Mouse (Mus musculus) ES-E14 (cell line): ENCODE measurements at regions not wholly inside any gene's neighbourhood (a gene's known extent, or its start where the extent isn't known, plus 50 kb on each side); places are given as distances from the start of the nearest gene placed in this dataset.

Source experiments
- DNase-seq: peaks from one replicate; pipeline ENCODE4 v3.0.0-alpha.2; 2013; ENCODE audit warnings: low read depth, low spot score
- H3K27ac ChIP-seq: 2 replicates; pipeline ENCODE4 v1.5.1; 2012; ENCODE audit warnings: low read depth, mild to moderate bottlenecking, low read length, moderate library complexity, mixed read lengths; ENCODE audit not compliant: poor library complexity, insufficient read depth, severe bottlenecking
- H3K36me3 ChIP-seq: 2 replicates; pipeline ENCODE4 v1.6.1; 2012; ENCODE audit warnings: mild to moderate bottlenecking, low read length, moderate library complexity, mixed read lengths; ENCODE audit not compliant: control insufficient read depth, poor library complexity, insufficient read depth, severe bottlenecking
- H3K4me1 ChIP-seq, 2 experiments: fragments of 150-350 bp in 1 of 2; sonication (generic) in 1 of 2; 2 replicates each; pipeline ENCODE4 v1.6.1; 2012; ENCODE audit warnings: low read length in 2 of 2, mild to moderate bottlenecking in 1 of 2, mixed read lengths in 1 of 2; ENCODE audit not compliant: control insufficient read depth in 2 of 2, insufficient read depth in 2 of 2, poor library complexity in 1 of 2
- H3K4me3 ChIP-seq, 2 experiments: fragments of 150-350 bp in 1 of 2; sonication (generic) in 1 of 2; 2 replicates each; pipeline ENCODE4 v1.5.1; 2012; ENCODE audit warnings: low read length in 2 of 2, low read depth in 1 of 2, mild to moderate bottlenecking in 1 of 2, mixed read lengths in 1 of 2; ENCODE audit not compliant: insufficient read depth in 1 of 2, poor library complexity in 1 of 2, severe bottlenecking in 1 of 2
- H3K9ac ChIP-seq: 2 replicates; pipeline ENCODE4 v1.6.1; 2012; ENCODE audit warnings: low read depth, mild to moderate bottlenecking, low read length, mixed read lengths; ENCODE audit not compliant: poor library complexity, insufficient read depth, severe bottlenecking
- H3K9me3 ChIP-seq: fragments of 150-350 bp; sonication (generic); 2 replicates; pipeline ENCODE4 v1.6.1; 2012; ENCODE audit warnings: low read depth, mild to moderate bottlenecking, low read length; ENCODE audit not compliant: control insufficient read depth, insufficient read depth
- CHD2 ChIP-seq: IDR thresholded peaks from 2 replicates; pipeline ENCODE4 v1.6.1; 2014; ENCODE audit warnings: mild to moderate bottlenecking, low read depth, low read length, inconsistent platforms
- HCFC1 ChIP-seq: IDR thresholded peaks from 2 replicates; pipeline ENCODE4 v1.6.1; 2012; ENCODE audit warnings: low read length, inconsistent platforms, borderline replicate concordance; ENCODE audit not compliant: insufficient read depth
- MAFK ChIP-seq: IDR thresholded peaks from 2 replicates; pipeline ENCODE4 v1.6.1; 2014; ENCODE audit warnings: mild to moderate bottlenecking, low read depth, low read length, inconsistent platforms; ENCODE audit not compliant: insufficient read depth
- ZC3H11A ChIP-seq: IDR thresholded peaks from 2 replicates; pipeline ENCODE4 v1.6.1; 2012; ENCODE audit warnings: low read depth, mild to moderate bottlenecking, inconsistent platforms, low read length, borderline replicate concordance
- ZNF384 ChIP-seq: IDR thresholded peaks from 2 replicates; pipeline ENCODE4 v1.6.1; 2012; ENCODE audit warnings: low read depth, low read length, inconsistent platforms
- in situ Hi-C, 2 experiments: fragments of 600-800 bp; cut with MboI; formaldehyde crosslinking; loops; one replicate each; pipeline ENCODE4 v1.15.1; 2025; ENCODE audit warnings: low sequenced_read_pairs in 2 of 2, inconsistent platforms in 1 of 2; ENCODE audit not compliant: unreplicated experiment in 2 of 2

DNA sequence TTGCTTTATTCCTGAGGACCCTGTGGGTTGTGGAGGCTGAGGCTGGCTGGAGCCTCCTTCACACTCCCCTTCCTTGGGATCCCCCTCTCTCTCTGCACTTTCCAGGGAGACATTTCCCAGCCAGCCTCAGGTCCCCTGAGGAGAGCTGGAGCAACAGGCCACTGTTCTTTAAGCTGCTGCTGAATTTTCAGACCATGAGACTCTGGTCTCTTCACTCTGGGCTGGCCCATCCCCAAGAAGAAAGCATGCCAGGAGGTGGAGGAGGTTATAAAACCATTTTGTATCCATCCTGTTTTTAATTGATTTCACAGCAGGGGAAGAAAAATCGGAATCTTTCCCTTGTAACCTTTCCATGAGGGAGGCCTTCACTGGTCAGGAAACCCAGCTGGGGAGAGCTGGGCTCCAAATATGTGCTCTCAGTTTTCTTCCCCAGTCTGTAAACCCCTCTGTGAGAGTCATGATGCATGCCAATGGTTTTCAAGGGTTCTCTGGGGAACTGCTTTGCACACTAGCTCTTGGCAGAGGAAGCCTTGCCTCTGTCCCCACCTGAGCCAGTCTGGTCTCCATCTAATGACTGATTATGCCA, 122.6 kb downstream of the Mtx3 start:
- no peaks in the 10 kb centered on the region for H3K4me1 ChIP-seq
- H3K36me3 ChIP-seq = no peaks in the 10 kb centered on the region
- H3K9me3 ChIP-seq = no peaks in the 10 kb centered on the region
- in situ Hi-C loops = no loop called here
- H3K4me3 ChIP-seq = no peak overlapping the region
- no peak overlapping the region for H3K9ac ChIP-seq
- no peak for TF ChIP-seq ZC3H11A
- TF ChIP-seq MAFK = no peak
- no peak for TF ChIP-seq HCFC1
- TF ChIP-seq ZNF384 = no peak
- no peak for TF ChIP-seq CHD2
- no peak overlapping the region for H3K27ac ChIP-seq
- no peak for DNase-seq

DNA sequence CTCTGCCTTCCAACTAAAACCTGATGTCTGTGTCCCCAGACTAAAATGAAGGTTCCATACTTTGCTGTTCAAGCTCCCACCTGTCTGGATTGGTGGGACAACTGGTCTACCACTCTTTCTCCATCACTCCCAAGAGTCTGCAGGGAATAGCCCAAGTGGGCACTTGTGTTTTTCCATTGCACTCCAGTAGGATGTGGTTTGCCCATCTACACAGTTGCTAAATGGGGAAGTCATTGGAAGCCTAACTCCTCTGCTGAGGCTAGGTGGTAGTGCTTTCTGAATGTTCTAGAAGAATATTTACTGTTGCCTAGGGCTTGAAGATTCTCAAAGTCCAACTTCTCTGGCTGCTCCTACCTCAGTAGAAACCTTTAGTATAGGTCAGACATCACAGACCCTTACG, 125.0 kb downstream of the Mtx3 start:
- Histone ChIP-seq H3K4me1 (no peaks in the 10 kb centered on the region), H3K9me3 (no peaks in the 10 kb centered on the region), H3K9ac (no peak overlapping the region), H3K4me3 (no peak overlapping the region), H3K27ac (no peak overlapping the region), H3K36me3 (no peaks in the 10 kb centered on the region)
- DNase-seq = no peak
- TF ChIP-seq MAFK = no peak
- TF ChIP-seq ZNF384 = no peak
- no peak for TF ChIP-seq ZC3H11A
- no peak for TF ChIP-seq CHD2
- TF ChIP-seq HCFC1 = no peak
- in situ Hi-C loops = no loop called here

DNA sequence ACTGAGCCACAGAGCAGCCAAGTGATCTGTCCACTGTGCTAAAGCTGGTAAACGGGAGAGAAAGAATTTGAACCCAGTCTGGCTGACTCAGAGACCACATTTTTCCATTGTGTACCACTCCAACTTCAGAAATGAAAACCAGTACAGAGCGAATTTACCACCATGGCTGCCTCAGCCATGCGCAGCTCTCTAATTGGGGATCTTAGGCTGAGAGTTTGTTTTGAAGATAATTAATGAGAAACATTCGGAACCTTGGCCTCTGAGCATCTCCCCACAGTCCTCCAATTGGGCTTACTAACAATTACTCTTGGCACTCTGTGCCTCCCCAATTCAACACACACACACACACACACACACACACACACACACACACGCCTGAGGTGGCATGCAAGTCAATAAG, 128.3 kb downstream of the Mtx3 start:
- Histone ChIP-seq H3K36me3 (no peaks in the 10 kb centered on the region), H3K9me3 (no peaks in the 10 kb centered on the region), H3K27ac (no peak overlapping the region), H3K9ac (no peak overlapping the region), H3K4me3 (no peak overlapping the region), H3K4me1 (no peaks in the 10 kb centered on the region)
- in situ Hi-C loops = no loop called here
- DNase-seq = no peak
- TF ChIP-seq CHD2 = no peak
- no peak for TF ChIP-seq MAFK
- TF ChIP-seq ZC3H11A = no peak
- no peak for TF ChIP-seq ZNF384
- no peak for TF ChIP-seq HCFC1

DNA sequence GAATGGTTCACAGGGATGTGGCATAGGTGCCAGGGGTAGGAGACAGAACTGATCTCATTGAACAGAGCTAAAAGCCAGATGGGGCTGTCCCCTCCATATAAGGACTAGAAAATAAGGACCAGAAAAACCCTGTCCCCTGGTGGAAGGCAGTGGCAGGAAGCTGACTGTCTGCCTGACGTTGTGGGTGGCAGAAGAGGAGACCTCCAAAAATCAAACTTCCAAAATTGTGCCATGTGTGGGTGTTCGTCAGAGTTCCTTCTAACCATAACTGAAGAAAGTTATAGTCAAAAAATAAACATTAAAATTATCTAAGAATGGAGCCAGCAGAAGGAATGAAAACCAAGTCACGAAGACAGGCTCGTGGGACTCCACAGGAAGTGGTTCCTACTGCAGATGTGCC, 129.2 kb downstream of the Mtx3 start:
- Histone ChIP-seq H3K27ac (no peak overlapping the region), H3K4me1 (no peaks in the 10 kb centered on the region), H3K9me3 (no peaks in the 10 kb centered on the region), H3K36me3 (no peaks in the 10 kb centered on the region), H3K4me3 (no peak overlapping the region), H3K9ac (no peak overlapping the region)
- no peak for DNase-seq
- in situ Hi-C loops = no loop called here
- TF ChIP-seq ZNF384 = no peak
- no peak for TF ChIP-seq MAFK
- TF ChIP-seq ZC3H11A = no peak
- TF ChIP-seq CHD2 = no peak
- no peak for TF ChIP-seq HCFC1
